Mouse (Mus musculus) embryo, embryonic 11 days (tissue): ENCODE results near the gene Armh3.

ENCODE experiments used
- DNase-seq: peaks from one replicate; pipeline ENCODE4 v3.0.0-alpha.2; 2015

Armh3 gene

GRCm38 (mm10) chr19:45783181-45783932 is 214.9 kb downstream of the Armh3 start, which contains the start of gene Mgea5:
Gene Mgea5, minus strand, starts transcription at chr19:45783837.
- peak; percentile 99 for DNase-seq

GRCm38 (mm10) chr19:45782315-45783001 is 215.8 kb downstream of the Armh3 start:
- DNase-seq = peak; percentile 80

GRCm38 (mm10) chr19:45781676-45782075 is 216.6 kb downstream of the Armh3 start:
- no peak for DNase-seq

- DNase-seq = no peak
Measured at GRCm38 (mm10) chr19:45780350-45780915, 217.9 kb downstream of the Armh3 start.

GRCm38 (mm10) chr19:45775486-45775885 is 222.8 kb downstream of the Armh3 start:
- no peak for DNase-seq

GRCm38 (mm10) chr19:45771501-45771900 is 226.8 kb downstream of the Armh3 start:
- DNase-seq = no peak
